Mouse (Mus musculus) kidney, postnatal 25 days (tissue): ENCODE results near the gene Rps18.
"Not testable (repeated sequence)": the region's sequence is repeated elsewhere in the genome, so short reads cannot be mapped to it uniquely, and the experiment has no call there.

Source experiments
- DNase-seq, 2 experiments: peaks; one replicate each; pipeline ENCODE4 v3.0.0; 2021; ENCODE audit warnings: mixed read lengths in 2 of 2

The Rps18 gene

GRCm38 (mm10) chr17:33955555-33956214, at the start of gene Rps18, which contains the start of gene Vps52:
TSS of gene Rps18 (minus strand) at chr17:33956001.
TSS of gene Vps52 (plus strand) at chr17:33955812.
- peak; percentile 96 for DNase-seq

- DNase-seq = peak; percentile 44 to 63
Measured at GRCm38 (mm10) chr17:34003426-34003825, 47.6 kb upstream of the Rps18 start.

- not testable (repeated sequence) for DNase-seq
Measured at GRCm38 (mm10) chr17:34000796-34001195, 45.0 kb upstream of the Rps18 start.

GRCm38 (mm10) chr17:34000150-34000537, 44.3 kb upstream of the Rps18 start, which contains the start of gene H2-K1:
TSS of gene H2-K1 (minus strand) at chr17:34000347.
- peak; percentile 95 to 97 for DNase-seq

- peak; percentile 38 to 84 for DNase-seq
Measured at GRCm38 (mm10) chr17:33999341-34000149, 43.7 kb upstream of the Rps18 start.

GRCm38 (mm10) chr17:33998697-33999096, 42.9 kb upstream of the Rps18 start:
- DNase-seq = not testable (repeated sequence)

GRCm38 (mm10) chr17:33997025-33997424, 41.2 kb upstream of the Rps18 start:
- DNase-seq = not testable (repeated sequence)

- no peak for DNase-seq
Measured at GRCm38 (mm10) chr17:33995651-33996050, 39.9 kb upstream of the Rps18 start.

GRCm38 (mm10) chr17:33994959-33995358, 39.2 kb upstream of the Rps18 start:
- DNase-seq = no peak

- peak; percentile 47 to 75 for DNase-seq
Measured at GRCm38 (mm10) chr17:33991788-33992664, 36.2 kb upstream of the Rps18 start.

- peak; percentile 64 to 82 for DNase-seq
Measured at GRCm38 (mm10) chr17:33982136-33982535, 26.3 kb upstream of the Rps18 start.

GRCm38 (mm10) chr17:33981192-33981909, 25.6 kb upstream of the Rps18 start:
- DNase-seq = peak; percentile 94

- no peak for DNase-seq
Measured at GRCm38 (mm10) chr17:33980181-33981035, 24.6 kb upstream of the Rps18 start.

GRCm38 (mm10) chr17:33979512-33980050, 23.8 kb upstream of the Rps18 start:
- no peak for DNase-seq

GRCm38 (mm10) chr17:33978631-33979031, 22.8 kb upstream of the Rps18 start:
- peak; percentile 91 to 97 for DNase-seq

GRCm38 (mm10) chr17:33977861-33978557, 22.2 kb upstream of the Rps18 start:
- peak in 1 of 2 experiments; percentile 36 for DNase-seq

GRCm38 (mm10) chr17:33973572-33973971, 17.8 kb upstream of the Rps18 start:
- no peak for DNase-seq

GRCm38 (mm10) chr17:33972691-33973090, 16.9 kb upstream of the Rps18 start:
- DNase-seq = peak in 1 of 2 experiments; percentile 41

- no peak for DNase-seq
Measured at GRCm38 (mm10) chr17:33969394-33969793, 13.6 kb upstream of the Rps18 start.

- peak in 1 of 2 experiments; percentile 57 for DNase-seq
Measured at GRCm38 (mm10) chr17:33968927-33969326, 13.1 kb upstream of the Rps18 start.
